Mouse (Mus musculus) MEL (cell line): ENCODE measurements around the gene Mt2. TPM values are rescaled to one million over a fixed set of nuclear protein-coding genes. Genes with fewer than 3 reads are reported as not detected.

Experiments
- DNase-seq: peaks from one replicate; pipeline ENCODE4 v3.0.0; 2011; ENCODE audit warnings: low read depth, low spot score
- H3K27ac ChIP-seq: 2 replicates; pipeline ENCODE4 v1.5.1; 2012; ENCODE audit warnings: low read depth, mild to moderate bottlenecking, control low read depth, low read length, moderate library complexity; ENCODE audit not compliant: control insufficient read depth
- H3K27me3 ChIP-seq, 2 experiments: fragments of 150-350 bp in 1 of 2; sonication (generic) in 1 of 2; 2 replicates each; pipeline ENCODE4 v1.6.1; 2012; ENCODE audit warnings: low read length in 2 of 2, mild to moderate bottlenecking in 2 of 2, improper control_type of control experiment in 1 of 2, moderate library complexity in 1 of 2; ENCODE audit not compliant: insufficient read depth in 2 of 2, control insufficient read depth in 1 of 2
- H3K36me3 ChIP-seq, 2 experiments: 2 replicates each; pipeline ENCODE4 v1.6.1; 2012 to 2014; ENCODE audit warnings: low read length in 2 of 2, improper control_type of control experiment in 1 of 2, inconsistent platforms in 1 of 2, mild to moderate bottlenecking in 1 of 2; ENCODE audit not compliant: insufficient read depth in 2 of 2, control insufficient read depth in 1 of 2
- H3K4me1 ChIP-seq, 2 experiments: fragments of 150-350 bp in 1 of 2; sonication (generic) in 1 of 2; 2 replicates each; pipeline ENCODE4 v1.6.1; 2012; ENCODE audit warnings: low read length in 2 of 2, improper control_type of control experiment in 1 of 2, mild to moderate bottlenecking in 1 of 2; ENCODE audit not compliant: insufficient read depth in 2 of 2, control insufficient read depth in 1 of 2
- H3K4me3 ChIP-seq, 2 experiments: fragments of 150-350 bp in 1 of 2; sonication (generic) in 1 of 2; 2 replicates each; pipeline ENCODE4 v1.5.1; 2012; ENCODE audit warnings: low read depth in 2 of 2, low read length in 2 of 2, mild to moderate bottlenecking in 2 of 2, moderate library complexity in 2 of 2, control low read depth in 1 of 2, improper control_type of control experiment in 1 of 2; ENCODE audit not compliant: control insufficient read depth in 1 of 2, insufficient read depth in 1 of 2
- H3K79me2 ChIP-seq: 2 replicates; pipeline ENCODE4 v1.6.1; 2012; ENCODE audit warnings: mild to moderate bottlenecking, low read length, moderate library complexity; ENCODE audit not compliant: control insufficient read depth, poor library complexity, insufficient read depth
- H3K9ac ChIP-seq: 2 replicates; pipeline ENCODE4 v1.6.1; 2012; ENCODE audit warnings: low read depth, mild to moderate bottlenecking, control low read depth, low read length, moderate library complexity; ENCODE audit not compliant: control insufficient read depth, poor library complexity, severe bottlenecking
- H3K9me3 ChIP-seq: fragments of 150-350 bp; sonication (generic); replicated peaks from 2 replicates; pipeline ENCODE4 v1.6.1; 2012; ENCODE audit warnings: mild to moderate bottlenecking, low read length, improper control_type of control experiment, moderate library complexity; ENCODE audit not compliant: insufficient read depth
- CHD1 ChIP-seq: IDR thresholded peaks from 2 replicates; pipeline ENCODE4 v1.6.1; 2012; ENCODE audit warnings: low read depth, mild to moderate bottlenecking, inconsistent platforms, low read length, improper control_type of control experiment
- CHD2 ChIP-seq: IDR thresholded peaks from 2 replicates; pipeline ENCODE4 v1.6.1; 2011; ENCODE audit warnings: low read length, improper control_type of control experiment
- CTCF ChIP-seq, 3 experiments: IDR thresholded peaks in 2 of 3; conservative IDR thresholded peaks in 1 of 3; 2 replicates each; pipeline ENCODE4 v1.5.1; 2011 to 2012; ENCODE audit warnings: low read length in 3 of 3, low read depth in 2 of 3, mild to moderate bottlenecking in 2 of 3, improper control_type of control experiment in 1 of 3, inconsistent platforms in 1 of 3, mixed read lengths in 1 of 3, moderate library complexity in 1 of 3; ENCODE audit not compliant: control insufficient read depth in 1 of 3, insufficient read depth in 1 of 3, poor library complexity in 1 of 3, severe bottlenecking in 1 of 3
- ELF1 ChIP-seq: IDR thresholded peaks from 2 replicates; pipeline ENCODE4 v1.6.1; 2014; ENCODE audit warnings: low read depth, mild to moderate bottlenecking, inconsistent platforms, low read length, improper control_type of control experiment, moderate library complexity
- ETS1 ChIP-seq: IDR thresholded peaks from 2 replicates; pipeline ENCODE4 v1.6.1; 2012; ENCODE audit warnings: low read depth, mild to moderate bottlenecking, inconsistent platforms, low read length, improper control_type of control experiment, moderate library complexity
- GABPA ChIP-seq: IDR thresholded peaks from 2 replicates; pipeline ENCODE4 v1.6.1; 2012; ENCODE audit warnings: low read depth, mild to moderate bottlenecking, inconsistent platforms, low read length, improper control_type of control experiment, moderate library complexity
- GATA1 ChIP-seq: IDR thresholded peaks from 2 replicates; pipeline ENCODE4 v1.6.1; 2011; ENCODE audit warnings: low read depth, low read length, improper control_type of control experiment
- HCFC1 ChIP-seq: IDR thresholded peaks from 2 replicates; pipeline ENCODE4 v1.6.1; 2012; ENCODE audit warnings: low read depth, mild to moderate bottlenecking, inconsistent platforms, low read length, improper control_type of control experiment, moderate library complexity
- MAFK ChIP-seq: IDR thresholded peaks from 2 replicates; pipeline ENCODE4 v1.6.1; 2011; ENCODE audit warnings: low read depth, mild to moderate bottlenecking, low read length, improper control_type of control experiment, borderline replicate concordance
- MEF2A ChIP-seq: IDR thresholded peaks from 2 replicates; pipeline ENCODE4 v1.6.1; 2014; ENCODE audit warnings: low read depth, mild to moderate bottlenecking, inconsistent platforms, low read length, improper control_type of control experiment; ENCODE audit not compliant: poor library complexity, insufficient replicate concordance, severe bottlenecking; ENCODE audit errors: extremely low read depth
- MYB ChIP-seq: IDR thresholded peaks from 2 replicates; pipeline ENCODE4 v1.6.1; 2011; ENCODE audit warnings: mild to moderate bottlenecking, low read depth, low read length, improper control_type of control experiment
- MYC ChIP-seq: IDR thresholded peaks from 2 replicates; pipeline ENCODE4 v1.6.1; 2011; ENCODE audit warnings: low read depth, mild to moderate bottlenecking, low read length, improper control_type of control experiment, moderate library complexity
- POLR2A ChIP-seq, 2 experiments: IDR thresholded peaks; 2 replicates each; pipeline ENCODE4 v1.6.1; 2011 to 2012; ENCODE audit warnings: low read length in 2 of 2, mild to moderate bottlenecking in 2 of 2, control low read depth in 1 of 2, improper control_type of control experiment in 1 of 2, low read depth in 1 of 2, moderate library complexity in 1 of 2; ENCODE audit not compliant: control insufficient read depth in 1 of 2, insufficient read depth in 1 of 2, poor library complexity in 1 of 2
- POLR2AphosphoS2 ChIP-seq: IDR thresholded peaks from 2 replicates; pipeline ENCODE4 v1.6.1; 2011; ENCODE audit warnings: low read length, improper control_type of control experiment
- POLR2AphosphoS5 ChIP-seq: IDR thresholded peaks from 2 replicates; pipeline ENCODE4 v1.6.1; 2012; ENCODE audit warnings: low read depth, borderline replicate concordance, mild to moderate bottlenecking, inconsistent platforms, low read length, moderate library complexity, mixed read lengths
- RAD21 ChIP-seq: IDR thresholded peaks from 2 replicates; pipeline ENCODE4 v1.6.1; 2011; ENCODE audit warnings: mild to moderate bottlenecking, low read depth, low read length, improper control_type of control experiment
- RCOR1 ChIP-seq: IDR thresholded peaks from 2 replicates; pipeline ENCODE4 v1.6.1; 2012; ENCODE audit warnings: low read depth, mild to moderate bottlenecking, inconsistent platforms, low read length, improper control_type of control experiment
- SMC3 ChIP-seq: IDR thresholded peaks from 2 replicates; pipeline ENCODE4 v1.6.1; 2011; ENCODE audit warnings: low read depth, low read length, improper control_type of control experiment
- TBP ChIP-seq: IDR thresholded peaks from 2 replicates; pipeline ENCODE4 v1.8.0; 2011; ENCODE audit warnings: low read depth, low read length, improper control_type of control experiment
- TCF12 ChIP-seq: IDR thresholded peaks from 2 replicates; pipeline ENCODE4 v1.6.1; 2014; ENCODE audit warnings: low read depth, mild to moderate bottlenecking, inconsistent platforms, low read length, improper control_type of control experiment, moderate library complexity
- USF2 ChIP-seq, 2 experiments: IDR thresholded peaks; 2 replicates each; pipeline ENCODE4 v1.6.1; 2011 to 2012; ENCODE audit warnings: improper control_type of control experiment in 2 of 2, low read length in 2 of 2, borderline replicate concordance in 1 of 2, inconsistent platforms in 1 of 2, low read depth in 1 of 2, mild to moderate bottlenecking in 1 of 2; ENCODE audit not compliant: insufficient read depth in 1 of 2
- ZC3H11A ChIP-seq: IDR thresholded peaks from 2 replicates; pipeline ENCODE4 v1.6.1; 2012; ENCODE audit warnings: low read depth, mild to moderate bottlenecking, inconsistent platforms, low read length, improper control_type of control experiment
- ZMIZ1 ChIP-seq: IDR thresholded peaks from 2 replicates; pipeline ENCODE4 v1.6.1; 2012; ENCODE audit warnings: low read depth, mild to moderate bottlenecking, inconsistent platforms, low read length, improper control_type of control experiment, moderate library complexity
- polyA plus RNA-seq, 2 experiments: library from polyadenylated mRNA; stranded (reverse) in 1 of 2; unstranded in 1 of 2; fragments of >175 nt in 1 of 2; fragments of >200 nt in 1 of 2; gene quantifications; 2 replicates each; pipeline versions ENCODE4 v1.2.1 to v1.2.4; 2012; ENCODE audit warnings: low replicate concordance in 2 of 2, low read depth in 1 of 2; ENCODE audit not compliant: insufficient read length in 2 of 2, insufficient read depth in 1 of 2, missing spikeins in 1 of 2
- total RNA-seq: library from RNA; depleted of rRNA; stranded (reverse); fragments of 300-350 nt; gene quantifications from 2 replicates; pipeline ENCODE4 v1.2.3, GENCODE M21; 2012

Gene Mt2
- total and polyA plus RNA-seq, 3 experiments = 469 to 2,013 TPM; not detected in 1

- H3K9ac ChIP-seq = no peak overlapping the region
Measured at GRCm38 (mm10) chr8:94136192-94136591, 36.3 kb upstream of the Mt2 start.

GRCm38 (mm10) chr8:94136933-94137332 is 35.5 kb upstream of the Mt2 start, which contains the start of gene Mt4:
Mt4 (plus strand) TSS chr8:94137197.
- DNase-seq = no peak
- H3K9ac ChIP-seq = no peak within 1 kb of the TSS
- H3K9me3 ChIP-seq = no peaks in the 10 kb centered on the region
- H3K4me1 ChIP-seq = no peaks in the 10 kb centered on the region
- H3K27me3 ChIP-seq = peaks cover 1 to 2% of the 10 kb centered on the region in 2 experiments; a peak in 2 of 4 replicates
- TF ChIP-seq GATA1 = no peak
- no peak for TF ChIP-seq USF2 (IDR thresholded peaks at IDR 0.05; ENCODE audit: borderline replicate concordance in 1 of 2, insufficient read depth in 1 of 2, low read depth in 1 of 2, low read length in 2 of 2)
- TF ChIP-seq ELF1 = no peak
- no peak for TF ChIP-seq TCF12
- TF ChIP-seq SMC3 = no peak
- TF ChIP-seq ETS1 = no peak
- no peak for TF ChIP-seq MEF2A
- no peak for TF ChIP-seq ZC3H11A
- TF ChIP-seq ZMIZ1 = no peak
- TF ChIP-seq MYB = no peak
- TF ChIP-seq MYC = no peak
- TF ChIP-seq POLR2AphosphoS5 = no peak
- TF ChIP-seq CHD2 = no peak
- TF ChIP-seq GABPA = no peak
- no peak for TF ChIP-seq TBP
- TF ChIP-seq MAFK = no peak
- H3K4me3 ChIP-seq = no peak within 1 kb of the TSS
- no peak within 1 kb of the TSS for H3K27ac ChIP-seq
- no peaks in the 10 kb centered on the region for H3K79me2 ChIP-seq
- no peaks in the 10 kb centered on the region for H3K36me3 ChIP-seq

More at GRCm38 (mm10) chr8:94136192-94136591, 36.3 kb upstream of the Mt2 start:
- Histone ChIP-seq H3K9me3 (no peaks in the 10 kb centered on the region), H3K4me1 (no peaks in the 10 kb centered on the region), H3K4me3 (no peak overlapping the region), H3K36me3 (no peaks in the 10 kb centered on the region), H3K79me2 (no peaks in the 10 kb centered on the region), H3K27ac (no peak overlapping the region), H3K27me3 (peaks cover 1 to 2% of the 10 kb centered on the region in 2 experiments; a peak in 2 of 4 replicates)
- TF ChIP-seq CHD1 (no peak), MYC (no peak), TBP (no peak), POLR2A (IDR thresholded peaks at IDR 0.05; ENCODE audit: control insufficient read depth in 1 of 2, insufficient read depth in 1 of 2, low read depth in 1 of 2, low read length in 2 of 2, poor library complexity in 1 of 2) (no peak), RAD21 (no peak), HCFC1 (no peak), RCOR1 (no peak), GATA1 (no peak), MYB (no peak), CHD2 (no peak), CTCF (IDR thresholded peaks at IDR 0.05 in 2 of 3, conservative IDR thresholded peaks at IDR 0.05 in 1 of 3; ENCODE audit: control insufficient read depth in 1 of 3, insufficient read depth in 1 of 3, low read depth in 2 of 3, low read length in 3 of 3, poor library complexity in 1 of 3, severe bottlenecking in 1 of 3) (no peak), ZC3H11A (no peak), GABPA (no peak), POLR2AphosphoS2 (no peak)
- DNase-seq = no peak
